Mouse (Mus musculus) embryonic stem cell, embryonic (primary cell): ENCODE measurements around the gene Hadha.

Experiments
- CTCF ChIA-PET, 4 experiments: fragments of 300-600 bp in 2 of 4; fragments of 350-600 bp in 2 of 4; sonication (Branson Sonifier 250); formaldehyde crosslinking; loops; one replicate each; lab custom pipeline; 2022; ENCODE audit warnings: inconsistent platforms in 2 of 4; lab: Charles Lee
- POLR2A ChIA-PET, 4 experiments: fragments of 300-600 bp in 2 of 4; fragments of 350-600 bp in 2 of 4; sonication (Branson Sonifier 250); formaldehyde crosslinking; loops; one replicate each; lab custom pipeline; 2022; ENCODE audit warnings: antibody characterized with exemption in 4 of 4, inconsistent platforms in 1 of 4; lab: Charles Lee

Hadha gene

DNA sequence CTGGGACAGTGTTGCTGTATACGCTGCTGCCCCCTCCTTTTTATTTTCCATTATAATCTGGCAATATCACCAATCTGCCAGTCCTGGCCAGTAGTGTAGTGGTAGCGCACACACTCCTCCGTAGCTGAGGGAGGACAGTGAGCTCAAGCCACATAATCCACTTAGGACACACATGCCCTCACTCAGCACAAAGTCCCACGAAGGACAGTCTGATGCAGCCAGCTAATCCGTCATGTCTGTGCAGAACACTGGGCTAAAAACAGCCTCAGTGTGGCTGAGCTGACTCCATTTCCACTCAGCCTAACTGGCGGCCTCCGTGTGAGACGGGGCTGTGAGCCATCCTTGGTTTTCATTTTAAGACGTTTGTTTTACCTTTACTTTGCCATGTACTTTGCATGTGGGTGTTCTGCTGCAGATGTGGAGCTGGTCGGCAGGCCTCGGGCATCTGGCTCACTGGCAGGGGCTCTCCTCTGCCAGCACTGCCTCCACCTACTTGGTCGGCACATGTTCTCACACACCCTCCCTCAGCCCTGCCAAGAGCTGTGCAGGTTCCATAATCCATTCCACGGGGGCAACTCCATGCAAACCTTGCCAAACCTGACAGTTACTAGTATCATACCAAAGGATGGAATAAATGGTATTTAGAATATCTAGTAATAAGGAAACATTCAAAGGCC is 26.9 kb downstream of the Hadha start:
- POLR2A ChIA-PET, result interaction anchor here in 2 of 4 experiments (0.6 to 1.3 kb wide), 4 partner anchors 9 to 214 kb away, joined by 3 read pairs; no protein-coding TSS in a partner anchor
- CTCF ChIA-PET, result no interaction called here

DNA sequence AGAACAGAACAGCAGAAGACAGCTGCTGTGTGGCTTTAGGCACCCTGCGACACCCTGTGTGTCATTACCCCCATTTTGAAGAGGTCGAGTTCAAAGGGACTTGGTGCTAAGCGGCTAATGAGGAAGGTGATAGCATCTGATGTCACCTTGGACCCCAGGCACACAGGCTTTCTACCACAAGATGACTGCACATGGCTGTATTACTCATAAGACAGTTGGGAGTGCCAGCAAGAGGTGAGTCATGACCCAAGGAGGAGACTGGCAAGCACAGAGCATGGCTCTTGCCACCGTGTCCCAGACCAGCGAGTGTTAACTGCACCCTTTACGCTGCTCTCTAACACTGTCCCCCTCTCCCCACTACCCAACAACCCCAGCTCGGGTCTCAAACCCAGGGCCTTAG is 28.2 kb downstream of the Hadha start:
- POLR2A ChIA-PET, result interaction anchor here in 1 of 4 experiments (0.7 to 0.8 kb wide), 2 partner anchors 36 to 42 kb away, joined by 3 to 4 read pairs; no protein-coding TSS in a partner anchor
- CTCF ChIA-PET, result no interaction called here

DNA sequence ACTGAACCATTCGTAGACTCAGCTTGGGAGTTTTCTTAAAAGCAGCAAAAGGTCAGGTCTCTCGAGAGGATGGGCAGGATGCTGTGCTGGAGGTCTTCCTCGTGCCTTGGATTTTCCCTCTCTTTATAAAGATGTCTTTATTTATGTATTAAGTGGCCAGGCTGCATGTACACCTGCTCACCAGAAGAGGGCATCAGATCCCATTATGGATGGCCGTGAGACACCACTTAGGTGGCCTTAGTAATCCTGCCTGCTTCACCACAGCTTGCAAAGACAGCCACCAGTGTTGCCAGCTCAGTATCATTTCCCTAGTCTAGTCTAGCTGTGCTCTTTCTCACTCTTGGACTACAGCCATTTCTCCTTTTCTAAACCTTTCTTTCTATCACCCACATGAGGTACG is 29.4 kb downstream of the Hadha start:
- ChIA-PET POLR2A (interaction anchor here in 2 of 4 experiments (0.5 to 1.8 kb wide), 4 partner anchors 10 to 21 kb away, joined by 3 to 4 read pairs (median 4); no protein-coding TSS in a partner anchor), CTCF (interaction anchor here in 3 of 4 experiments (1.0 to 1.2 kb wide), 3 partner anchors 11 to 60 kb away, joined by 4 read pairs; no protein-coding TSS in a partner anchor)

DNA sequence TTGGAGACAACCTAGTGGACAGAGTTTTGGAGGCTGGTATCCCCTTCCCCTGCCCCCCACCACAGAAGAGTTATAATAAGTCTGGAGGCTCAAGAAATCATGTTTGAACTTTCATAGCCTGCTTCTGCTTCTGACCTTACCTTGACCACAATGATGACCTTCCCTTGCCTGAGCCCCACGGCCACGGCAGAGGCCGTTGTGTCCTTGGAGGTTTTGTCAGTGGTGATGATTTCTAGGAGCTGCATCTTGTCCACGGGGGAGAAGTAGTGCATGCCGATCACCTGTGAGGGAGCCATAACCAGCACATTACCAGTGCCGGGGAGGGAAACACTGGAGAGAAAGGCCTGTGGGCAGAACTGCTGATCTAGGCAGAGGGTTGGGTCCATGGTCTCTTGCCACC is 32.5 kb downstream of the Hadha start:
- ChIA-PET POLR2A (interaction anchor here in 1 of 4 experiments (1.0 kb wide), 1 partner anchor 18 kb away, joined by 3 read pairs; the partner anchor contains the start of gene Garem2), CTCF (interaction anchor here in 1 of 4 experiments (0.7 kb wide), 1 partner anchor 219 kb away, joined by 4 read pairs; no protein-coding TSS in a partner anchor)

DNA sequence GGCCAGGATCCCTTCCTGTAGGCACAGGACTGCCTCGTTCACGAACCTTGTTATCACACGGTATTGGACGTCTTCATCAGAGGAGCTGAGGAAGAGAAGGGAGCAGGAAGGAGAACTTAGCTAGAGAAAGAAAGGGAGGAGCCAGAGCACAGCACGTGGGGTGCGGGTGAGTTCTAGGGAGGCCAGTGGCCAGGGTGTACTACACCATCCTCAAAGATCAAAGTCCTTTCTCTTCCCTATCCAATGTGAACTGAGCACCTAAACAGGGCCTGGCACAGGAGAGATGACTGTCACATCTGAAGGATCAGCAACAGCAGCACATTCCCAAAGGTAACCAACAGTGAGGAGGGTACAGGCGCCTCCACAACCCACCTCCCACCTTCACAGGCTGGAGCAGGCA is 34.9 kb downstream of the Hadha start:
- POLR2A ChIA-PET, result interaction anchor here in 2 of 4 experiments (0.7 to 2.5 kb wide), 7 partner anchors 9 to 47 kb away, joined by 3 to 12 read pairs (median 4); partner anchors contain the start of genes Hadha (in 2 of the 2) and Hadhb (in 2 of the 2)
- CTCF ChIA-PET, result interaction anchor here in 1 of 4 experiments (0.6 to 0.8 kb wide), 3 partner anchors 9 to 731 kb away, joined by 3 to 6 read pairs (median 3); partner anchors contain the start of gene Il6

DNA sequence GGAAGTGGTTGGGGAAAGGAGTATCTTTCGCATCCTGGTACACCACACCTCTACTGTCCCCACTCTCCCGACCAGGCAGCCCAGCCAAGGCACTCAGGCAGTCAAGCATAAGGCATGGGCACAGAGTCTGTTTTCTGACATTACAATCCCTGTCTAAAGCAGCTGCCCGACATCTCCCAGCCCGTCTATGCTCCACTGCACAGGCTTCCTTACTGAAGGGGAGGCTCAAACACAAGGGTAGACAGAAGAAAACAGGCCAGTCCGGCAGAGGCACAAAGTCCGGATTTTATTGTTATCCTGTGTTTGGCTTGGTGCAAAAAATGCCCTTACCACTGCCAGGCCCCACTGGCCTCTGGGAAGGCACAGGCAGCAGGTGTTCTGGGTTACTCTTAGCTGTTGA is 35.8 kb downstream of the Hadha start:
- ChIA-PET CTCF (no interaction called here), POLR2A (interaction anchor here in 2 of 4 experiments (0.6 to 2.5 kb wide), 4 partner anchors 9 to 36 kb away, joined by 3 to 12 read pairs (median 5); partner anchors contain the start of genes Hadha (in 2 of the 2) and Hadhb (in 2 of the 2))

DNA sequence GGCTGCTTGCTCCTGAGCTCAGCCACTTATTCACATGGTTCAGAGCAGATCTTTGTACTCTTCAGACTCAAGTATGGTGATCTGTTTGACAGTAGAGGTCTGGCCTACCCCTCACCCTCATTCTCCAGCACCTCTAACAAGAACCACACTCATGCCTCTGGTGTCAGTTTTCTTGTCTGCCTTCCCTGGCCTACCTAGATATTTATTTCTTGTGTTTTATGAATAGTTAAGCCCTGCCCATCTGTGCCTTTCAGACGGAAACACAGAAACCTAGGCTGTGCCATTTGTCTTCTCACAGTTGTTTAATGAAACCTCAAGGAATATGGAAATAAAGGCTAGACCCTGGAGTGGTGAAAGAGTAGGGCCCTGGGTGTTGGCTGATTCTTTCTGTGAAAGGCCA is 36.9 kb downstream of the Hadha start:
- ChIA-PET POLR2A (no interaction called here), CTCF (no interaction called here)

DNA sequence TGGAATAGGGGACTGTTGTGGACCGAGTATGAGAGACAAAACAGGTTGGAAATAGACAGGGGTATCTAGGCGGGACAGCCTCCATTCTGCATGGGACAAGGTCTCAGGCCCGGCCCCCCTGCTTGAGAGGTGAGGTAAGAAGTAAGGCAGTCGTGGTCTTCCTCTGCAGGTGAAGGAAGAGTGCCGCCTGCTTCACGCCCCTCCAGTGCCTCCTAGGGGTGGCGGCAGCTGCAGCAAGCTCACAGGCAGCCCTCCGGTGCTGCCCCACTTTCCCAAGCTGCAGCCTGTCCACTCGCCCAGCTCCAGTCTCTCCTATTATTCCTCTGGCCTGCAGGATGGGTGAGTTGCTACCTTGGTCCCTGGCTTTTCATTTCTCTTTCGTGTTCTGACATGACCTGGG is 39.2 kb downstream of the Hadha start:
- ChIA-PET POLR2A (interaction anchor here in 3 of 4 experiments (1.0 to 2.4 kb wide), 7 partner anchors 8 to 737 kb away, joined by 3 to 8 read pairs (median 4); partner anchors contain the start of genes Hadha (in 1 of the 3), Hadhb (in 1 of the 3) and Lmbr1 (in 1 of the 3)), CTCF (interaction anchor here in 3 of 4 experiments (0.6 to 2.2 kb wide), 8 partner anchors 8 to 412 kb away, joined by 3 to 12 read pairs (median 4); partner anchors contain the start of genes Adgrf3 (in 1 of the 3) and Garem2 (in 1 of the 3))

DNA sequence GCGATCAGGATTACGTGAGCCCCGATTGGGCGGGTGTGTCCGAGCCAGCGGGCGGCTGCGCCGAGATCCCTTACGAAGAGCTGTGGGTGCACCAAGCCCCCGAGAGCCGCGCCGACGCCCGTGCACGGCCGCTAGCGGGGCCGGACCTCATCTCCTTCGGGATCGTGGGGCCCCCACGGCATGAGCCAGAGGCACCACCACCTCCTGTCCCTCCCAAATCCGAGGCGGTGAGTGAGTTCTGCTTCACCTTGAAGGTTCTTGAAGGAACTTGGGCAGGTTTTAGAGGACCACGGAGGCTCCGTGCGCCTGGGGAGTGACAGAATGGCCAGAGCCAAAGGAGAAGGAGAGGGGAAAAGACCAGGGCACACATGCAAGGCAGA is 40.2 kb downstream of the Hadha start:
- ChIA-PET CTCF (interaction anchor here (0.5 to 3.0 kb wide), 28 partner anchors 8 to 1022 kb away, joined by 3 to 31 read pairs (median 4); partner anchors contain the start of genes Garem2 (in 3 of the 4), 3110082J24Rik (in 1 of the 4), Adgrf3 (in 1 of the 4) and Hadha (in 1 of the 4)), POLR2A (interaction anchor here in 3 of 4 experiments (0.5 to 2.1 kb wide), 36 partner anchors 9 to 417 kb away, joined by 3 to 17 read pairs (median 3); partner anchors contain the start of genes Garem2 (in 3 of the 3), Hadha (in 3 of the 3), Hadhb (in 3 of the 3) and 3110082J24Rik (in 1 of the 3))

DNA sequence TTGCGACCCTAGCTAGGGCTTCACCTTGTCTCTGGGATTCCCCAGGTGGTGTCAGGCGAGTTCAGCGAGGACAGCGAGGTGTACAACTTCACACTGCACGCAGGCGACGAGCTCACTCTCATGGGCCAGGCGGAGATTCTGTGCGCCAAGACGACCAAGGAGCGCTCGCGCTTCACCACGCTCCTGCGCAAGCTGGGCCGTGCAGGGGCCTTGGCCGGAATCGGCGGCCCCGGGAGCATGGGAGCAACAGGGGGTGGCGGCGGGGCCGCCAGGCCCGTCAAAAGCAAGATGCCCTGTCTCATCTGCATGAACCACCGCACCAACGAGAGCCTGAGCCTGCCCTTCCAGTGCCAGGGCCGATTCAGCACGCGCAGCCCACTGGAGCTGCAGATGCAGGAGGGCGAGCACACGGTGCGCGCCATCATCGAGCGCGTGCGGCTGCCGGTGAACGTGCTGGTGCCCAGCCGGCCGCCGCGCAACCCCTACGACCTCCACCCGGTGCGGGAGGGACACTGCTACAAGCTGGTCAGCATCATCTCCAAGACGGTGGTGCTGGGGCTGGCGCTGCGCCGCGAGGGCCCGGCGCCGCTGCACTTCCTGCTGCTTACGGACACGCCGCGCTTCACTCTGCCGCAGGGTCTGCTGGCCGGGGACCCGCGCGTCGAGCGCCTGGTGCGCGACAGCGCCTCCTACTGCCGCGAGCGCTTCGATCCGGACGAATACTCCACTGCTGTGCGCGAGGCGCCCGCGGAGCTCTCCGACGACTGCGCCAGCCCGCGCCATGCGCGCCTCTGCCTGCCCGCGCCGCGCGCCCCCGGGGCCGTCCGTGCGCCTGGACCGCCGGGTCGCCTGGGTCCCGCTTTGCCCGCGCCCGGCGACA is 40.8 kb downstream of the Hadha start:
- CTCF ChIA-PET, result interaction anchor here (0.5 to 3.0 kb wide), 29 partner anchors 9 to 1023 kb away, joined by 3 to 31 read pairs (median 3); partner anchors contain the start of genes Garem2 (in 3 of the 4), 3110082J24Rik (in 1 of the 4), Adgrf3 (in 1 of the 4) and Hadha (in 1 of the 4)
- POLR2A ChIA-PET, result interaction anchor here in 3 of 4 experiments (0.5 to 2.1 kb wide), 41 partner anchors 9 to 934 kb away, joined by 3 to 17 read pairs (median 3); partner anchors contain the start of genes Garem2 (in 3 of the 3), Hadha (in 3 of the 3), Hadhb (in 3 of the 3) and 3110082J24Rik (in 1 of the 3)

DNA sequence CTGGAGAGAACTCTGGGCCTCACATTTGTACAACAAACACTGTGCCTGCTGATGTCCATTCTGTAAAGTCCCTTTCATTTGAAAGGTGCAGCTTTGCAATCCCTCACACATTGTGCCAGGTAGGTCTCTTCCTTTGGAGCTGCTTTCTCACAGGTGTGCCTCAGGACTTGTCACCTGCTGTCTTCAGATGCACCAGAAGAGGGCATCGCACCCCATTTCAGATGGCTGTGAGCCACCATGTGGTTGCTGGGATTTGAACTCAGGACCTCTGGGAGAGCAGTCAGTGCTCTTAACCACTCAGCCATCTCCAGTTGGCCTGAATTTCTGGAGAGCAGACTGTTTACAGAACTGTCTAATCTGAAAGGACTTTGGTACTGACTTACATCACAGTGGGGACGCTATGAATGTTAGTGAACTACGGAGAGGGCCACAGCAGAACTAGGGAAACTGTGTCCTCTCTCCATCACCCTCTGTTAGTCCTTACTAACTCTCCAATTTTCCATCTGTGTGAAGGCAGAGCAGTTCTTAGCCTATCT is 42.4 kb downstream of the Hadha start:
- POLR2A ChIA-PET, result interaction anchor here in 2 of 4 experiments (0.7 to 2.1 kb wide), 4 partner anchors 20 to 376 kb away, joined by 3 to 14 read pairs (median 3); partner anchors contain the start of gene Tyms (in 1 of the 2)

DNA sequence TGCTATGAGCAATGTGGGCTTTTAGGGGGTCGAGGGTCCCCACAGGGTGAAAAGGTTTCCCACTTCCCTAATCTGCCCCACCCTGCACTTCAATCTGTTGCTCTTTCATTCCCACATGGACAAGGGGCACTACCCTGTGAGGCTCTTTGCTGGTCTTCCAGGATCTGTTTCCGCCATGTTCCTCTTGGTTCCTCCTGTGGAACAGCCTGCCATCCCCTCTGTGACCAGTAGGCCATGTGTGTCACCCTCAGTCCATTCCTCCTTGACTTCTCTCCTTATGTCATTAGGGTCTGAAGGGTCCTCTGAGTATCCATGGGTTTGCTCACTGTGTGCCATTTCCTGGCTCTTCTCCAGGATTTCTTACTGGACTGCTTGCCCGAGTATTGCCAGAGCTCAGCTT is 43.2 kb downstream of the Hadha start:
- ChIA-PET CTCF (interaction anchor here in 1 of 4 experiments (0.8 to 1.2 kb wide), 2 partner anchors 280 to 287 kb away, joined by 4 read pairs; no protein-coding TSS in a partner anchor), POLR2A (no interaction called here)

More for the DNA sequence above, 42.4 kb downstream of the Hadha start:
- CTCF ChIA-PET, result interaction anchor here (0.5 to 3.0 kb wide), 11 partner anchors 8 to 662 kb away, joined by 3 to 31 read pairs (median 3); partner anchors contain the start of genes Garem2 (in 1 of the 4) and Mnx1 (in 1 of the 4)

DNA sequence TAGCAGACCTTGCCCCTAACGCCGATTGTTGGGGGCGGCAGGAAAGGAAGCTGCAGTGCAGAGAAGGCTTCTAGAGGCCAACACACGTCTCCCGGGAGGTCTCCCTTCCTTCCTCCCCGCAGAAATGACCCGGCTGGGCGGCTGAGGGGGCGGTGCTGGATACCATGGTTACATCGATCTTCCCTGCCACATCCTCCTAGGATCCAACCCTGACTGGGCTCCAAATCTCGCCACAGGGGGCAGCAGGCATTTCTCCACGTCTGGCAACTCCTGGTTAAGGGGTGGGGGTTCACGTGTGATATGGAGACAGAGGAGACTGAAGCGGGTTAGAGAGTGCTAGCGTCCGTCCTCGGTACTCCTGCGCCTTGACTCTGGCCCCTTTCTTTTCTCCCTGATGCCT is 43.8 kb downstream of the Hadha start:
- POLR2A ChIA-PET, result interaction anchor here in 1 of 4 experiments (1.1 kb wide), 1 partner anchor 39 kb away, joined by 4 read pairs; no protein-coding TSS in a partner anchor
- CTCF ChIA-PET, result interaction anchor here in 1 of 4 experiments (1.1 kb wide), 1 partner anchor 286 kb away, joined by 3 read pairs; no protein-coding TSS in a partner anchor

DNA sequence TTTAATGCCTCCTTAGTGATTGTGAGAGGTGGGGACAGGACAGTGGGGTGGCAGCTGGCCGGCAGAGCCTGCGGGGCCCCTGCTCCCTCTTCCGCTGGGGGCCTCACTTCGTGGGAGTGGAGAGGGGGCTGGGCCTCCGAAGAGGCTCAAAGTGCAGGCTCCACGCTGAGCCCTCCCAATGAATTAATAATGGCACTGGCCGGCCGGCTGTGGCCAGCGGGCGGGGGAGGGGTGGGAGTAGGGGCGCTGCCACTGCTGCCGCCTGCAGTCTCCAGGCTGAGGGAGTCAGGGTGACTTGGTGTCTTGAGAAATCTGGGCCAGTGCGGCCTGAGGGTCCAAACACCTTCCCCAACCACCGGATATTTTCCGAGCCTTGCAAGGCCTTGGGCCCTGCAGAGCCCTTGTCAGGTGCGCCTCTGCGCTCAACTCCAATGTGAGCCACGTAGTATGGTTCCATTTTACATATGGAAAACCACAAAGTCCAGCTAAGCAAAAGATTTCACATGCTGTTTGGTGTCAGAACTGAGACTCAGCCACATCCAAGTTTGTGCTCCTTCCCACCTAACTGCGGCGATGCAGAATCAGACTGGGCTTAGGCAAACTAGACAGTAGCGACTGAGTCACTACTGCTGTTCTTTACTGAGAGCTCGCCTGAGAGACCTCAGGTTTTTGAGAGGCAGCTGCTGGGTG is 44.4 kb downstream of the Hadha start:
- ChIA-PET CTCF (interaction anchor here in 1 of 4 experiments (1.1 to 1.5 kb wide), 2 partner anchors 233 to 286 kb away, joined by 3 read pairs; no protein-coding TSS in a partner anchor), POLR2A (interaction anchor here in 1 of 4 experiments (1.1 kb wide), 1 partner anchor 38 kb away, joined by 4 read pairs; no protein-coding TSS in a partner anchor)

DNA sequence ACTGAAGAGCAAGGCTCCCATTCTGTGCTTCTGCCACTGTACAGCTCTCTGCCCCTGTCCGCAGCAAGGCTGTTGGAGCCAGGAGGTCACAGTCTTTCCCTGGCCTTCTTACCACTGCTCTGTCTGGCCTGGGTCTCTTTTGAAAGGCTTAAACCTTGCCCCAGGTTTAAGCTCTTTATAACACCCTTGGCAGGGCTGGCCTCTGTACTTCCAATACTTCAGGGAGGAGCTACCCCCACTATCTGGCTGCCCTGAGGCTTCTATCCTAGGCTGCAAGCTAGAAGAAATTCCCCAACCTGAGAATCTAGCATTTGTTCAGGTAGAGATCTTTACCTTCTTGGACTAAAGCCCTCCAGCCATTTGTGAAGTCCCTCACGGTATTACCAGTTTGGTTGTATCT is 45.1 kb downstream of the Hadha start:
- CTCF ChIA-PET, result interaction anchor here in 1 of 4 experiments (1.5 kb wide), 1 partner anchor 234 kb away, joined by 3 read pairs; no protein-coding TSS in a partner anchor
- POLR2A ChIA-PET, result no interaction called here

DNA sequence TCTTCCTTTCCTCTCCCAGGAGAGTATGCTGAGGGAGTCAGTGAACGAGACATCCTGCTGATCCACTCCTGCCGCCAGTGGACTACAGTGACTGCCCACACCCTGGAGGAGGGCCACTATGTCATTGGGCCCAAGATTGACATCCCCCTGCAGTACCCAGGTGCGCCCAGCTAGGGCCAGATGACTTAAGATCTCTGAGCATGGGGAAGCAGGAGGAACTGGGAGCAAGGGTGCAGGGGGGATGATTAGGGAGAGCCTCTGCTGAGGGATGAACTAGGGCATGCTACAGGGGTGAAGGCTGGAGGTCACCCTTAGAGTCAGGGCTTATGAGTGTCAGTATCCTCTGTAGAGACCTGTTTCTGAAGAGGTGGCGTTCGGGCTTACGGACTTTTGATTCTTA is 46.7 kb downstream of the Hadha start:
- POLR2A ChIA-PET, result interaction anchor here in 3 of 4 experiments (0.8 to 1.2 kb wide), 4 partner anchors 8 to 842 kb away, joined by 3 to 4 read pairs (median 3); no protein-coding TSS in a partner anchor
- CTCF ChIA-PET, result no interaction called here
